Mouse (Mus musculus) heart, embryonic 14.5 days (tissue): ENCODE measurements at regions not wholly inside any gene's neighbourhood (a gene's known extent, or its start where the extent isn't known, plus 50 kb on each side); places are given as distances from the start of the nearest gene placed in this dataset.

Experiments used
- ATAC-seq: fragments of 200-750 bp; cut with Nextera tagmentation; 2 replicates; pipeline ENCODE4 v1.8.0; 2017; ENCODE audit warnings: low read depth, moderate TSS enrichment; ENCODE audit not compliant: insufficient number of reproducible peaks, insufficient read depth, low FRiP score
- H3K27ac ChIP-seq, 2 experiments: fragments of 200-500 bp in 1 of 2; fragments of 300-500 bp in 1 of 2; sonication (generic) in 1 of 2; replicated peaks in 1 of 2; 2 replicates each; pipeline ENCODE4 v1.5.1; 2012 to 2014; ENCODE audit warnings: low read depth in 2 of 2, low read length in 2 of 2, control low read depth in 1 of 2, mild to moderate bottlenecking in 1 of 2, mixed read lengths in 1 of 2; ENCODE audit not compliant: control insufficient read depth in 1 of 2, insufficient read depth in 1 of 2
- H3K27me3 ChIP-seq: fragments of 300-500 bp; sonication (generic); 2 replicates; pipeline ENCODE4 v1.6.1; 2014; ENCODE audit warnings: mild to moderate bottlenecking, low read length, control low read depth; ENCODE audit not compliant: control insufficient read depth, insufficient read depth
- H3K36me3 ChIP-seq: fragments of 300-500 bp; sonication (generic); 2 replicates; pipeline ENCODE4 v1.6.1; 2014; ENCODE audit warnings: mild to moderate bottlenecking, control low read depth, low read length, mixed read lengths; ENCODE audit not compliant: control insufficient read depth, insufficient read depth
- H3K4me1 ChIP-seq, 2 experiments: fragments of 200-500 bp in 1 of 2; fragments of 300-500 bp in 1 of 2; sonication (generic) in 1 of 2; 2 replicates each; pipeline ENCODE4 v1.6.1; 2012 to 2014; ENCODE audit warnings: low read length in 2 of 2, control low read depth in 1 of 2, mixed read lengths in 1 of 2; ENCODE audit not compliant: control insufficient read depth in 2 of 2, insufficient read depth in 2 of 2
- H3K4me2 ChIP-seq: fragments of 300-500 bp; sonication (generic); 2 replicates; pipeline ENCODE4 v1.6.1; 2014; ENCODE audit warnings: mild to moderate bottlenecking, low read length
- H3K4me3 ChIP-seq, 2 experiments: fragments of 200-500 bp in 1 of 2; fragments of 300-500 bp in 1 of 2; sonication (generic) in 1 of 2; 2 replicates each; pipeline ENCODE4 v1.5.1; 2012 to 2014; ENCODE audit warnings: low read length in 2 of 2, mild to moderate bottlenecking in 2 of 2, control low read depth in 1 of 2, low read depth in 1 of 2, moderate library complexity in 1 of 2; ENCODE audit not compliant: control insufficient read depth in 1 of 2, insufficient read depth in 1 of 2
- H3K9ac ChIP-seq: fragments of 300-500 bp; sonication (generic); 2 replicates; pipeline ENCODE4 v1.6.1; 2014; ENCODE audit warnings: mild to moderate bottlenecking, low read length
- H3K9me3 ChIP-seq: fragments of 300-500 bp; sonication (generic); 2 replicates; pipeline ENCODE4 v1.6.1; 2016; ENCODE audit warnings: low read length, control low read depth; ENCODE audit not compliant: control insufficient read depth
- WGBS: fragments of 180-500 bp; shearing (Covaris S2); extraction: QIAGEN DNeasy Blood & Tissue Kit; methylation state at CpG from one replicate; pipeline ENCODE4 v1.1.7; 2014; 5-methylcytosine and 5-hydroxymethylcytosine counted together

DNA sequence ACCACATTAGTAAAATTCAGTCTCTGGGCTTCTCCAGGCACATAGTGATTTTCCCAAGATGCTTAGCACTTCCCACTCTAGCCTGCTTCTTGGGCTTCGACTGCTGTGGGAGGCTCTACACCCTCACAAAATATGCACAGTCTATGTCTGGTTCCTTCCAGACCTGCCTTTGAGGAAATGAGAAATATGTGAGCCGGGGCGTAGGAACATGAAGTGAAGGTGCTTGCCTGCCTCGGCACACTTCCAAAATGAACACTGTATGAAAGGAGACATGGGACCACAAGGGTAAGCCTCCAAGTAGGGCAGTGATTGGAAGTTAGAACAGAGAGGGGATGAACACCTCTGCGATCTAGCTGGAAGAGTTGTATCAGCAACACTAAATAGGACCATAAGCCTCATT is 54.5 kb downstream of the Gm10260 start:
- no peak overlapping the region for H3K27ac ChIP-seq

DNA sequence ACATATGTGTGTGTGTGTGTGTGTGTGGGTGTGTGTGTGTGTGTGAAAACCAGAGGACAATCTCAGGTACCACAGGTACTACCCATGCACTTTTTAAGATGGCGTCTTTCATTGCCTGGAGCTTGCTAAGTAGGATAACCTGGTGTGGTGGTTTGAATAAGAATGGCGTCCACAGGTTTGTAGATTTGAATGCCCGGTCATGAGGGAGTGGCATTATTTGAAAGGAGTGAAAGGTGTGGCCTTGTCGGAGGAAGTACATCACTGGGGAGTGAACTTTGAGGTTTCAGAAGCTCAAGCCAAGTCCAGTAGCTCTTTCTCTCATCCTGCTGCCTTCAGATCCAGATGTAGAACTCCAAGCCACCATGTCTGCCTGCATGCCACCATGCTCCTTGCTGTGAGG is 55.9 kb downstream of the Gm10260 start:
- Histone ChIP-seq H3K9ac (no peak overlapping the region), H3K4me1 (peaks cover 5% of the 10 kb centered on the region in 2 experiments; a peak in 3 of 4 replicates), H3K27me3 (no peaks in the 10 kb centered on the region), H3K4me3 (no peak overlapping the region), H3K4me2 (no peak overlapping the region), H3K36me3 (no peaks in the 10 kb centered on the region), H3K27ac (no peak overlapping the region), H3K9me3 (no peaks in the 10 kb centered on the region)
- ATAC-seq, result no peak
- 85% methylated on average over 4 of the region's 4 CpGs for WGBS

More for the DNA sequence above, 54.5 kb downstream of the Gm10260 start:
- Histone ChIP-seq H3K9ac (no peak overlapping the region), H3K4me3 (no peak overlapping the region), H3K27me3 (no peaks in the 10 kb centered on the region), H3K36me3 (no peaks in the 10 kb centered on the region), H3K9me3 (no peaks in the 10 kb centered on the region), H3K4me2 (no peak overlapping the region), H3K4me1 (peaks cover 6 to 10% of the 10 kb centered on the region in 2 experiments)
- no peak for ATAC-seq
- 85% methylated on average over 5 of the region's 5 CpGs for WGBS

DNA sequence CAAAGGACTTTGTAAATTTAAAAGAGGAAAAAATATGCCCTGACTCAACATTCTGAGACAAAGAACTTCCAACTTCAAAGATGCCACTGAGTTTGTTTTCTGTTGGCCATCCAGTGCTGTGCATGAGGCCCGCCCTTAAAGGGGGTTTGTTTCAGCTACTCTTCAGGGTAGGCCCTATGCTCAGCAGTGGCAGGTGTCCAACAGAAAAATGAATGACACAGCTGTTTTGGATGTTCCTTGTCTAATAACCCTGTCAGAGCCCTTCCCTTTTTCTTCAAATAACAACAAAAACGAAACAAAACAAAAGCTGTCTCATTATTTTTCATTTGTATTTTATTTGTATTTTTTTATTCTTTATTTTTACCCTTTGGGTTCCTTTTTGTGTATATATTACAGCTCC is 61.5 kb downstream of the Gm10260 start:
- no peaks in the 10 kb centered on the region for H3K4me1 ChIP-seq
- H3K27me3 ChIP-seq, result no peaks in the 10 kb centered on the region
- no peaks in the 10 kb centered on the region for H3K9me3 ChIP-seq
- H3K4me3 ChIP-seq, result no peak overlapping the region
- H3K4me2 ChIP-seq, result no peak overlapping the region
- no peak overlapping the region for H3K27ac ChIP-seq
- no peak for ATAC-seq
- no peaks in the 10 kb centered on the region for H3K36me3 ChIP-seq
- 77% methylated on average over 2 of the region's 2 CpGs for WGBS
- no peak overlapping the region for H3K9ac ChIP-seq

DNA sequence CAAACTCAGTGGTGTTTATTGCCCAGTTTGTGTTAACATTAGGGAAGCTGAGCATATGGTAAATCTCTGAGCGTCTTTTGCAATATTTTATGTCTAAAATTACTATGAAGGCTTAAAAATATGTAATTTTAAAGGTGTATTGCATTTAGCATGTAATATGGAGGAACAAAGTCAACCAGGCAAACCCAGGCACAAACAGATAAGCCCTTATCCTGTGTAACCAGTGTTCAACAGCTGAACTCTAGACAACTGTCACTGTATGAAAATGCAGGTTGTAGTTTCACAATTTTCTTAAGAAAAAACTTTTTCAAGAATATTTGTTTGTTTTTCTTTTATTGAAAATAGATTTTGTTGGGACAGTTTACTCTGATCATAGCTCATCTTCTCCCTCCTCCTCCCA is 62.1 kb downstream of the Gm10260 start:
- ATAC-seq, result no peak
- Histone ChIP-seq H3K27ac (no peak overlapping the region), H3K27me3 (no peaks in the 10 kb centered on the region), H3K4me1 (no peaks in the 10 kb centered on the region), H3K9ac (no peak overlapping the region), H3K36me3 (no peaks in the 10 kb centered on the region), H3K4me2 (no peak overlapping the region), H3K4me3 (no peak overlapping the region), H3K9me3 (no peaks in the 10 kb centered on the region)
- 88% methylated on average over 1 of the region's 1 CpGs for WGBS

DNA sequence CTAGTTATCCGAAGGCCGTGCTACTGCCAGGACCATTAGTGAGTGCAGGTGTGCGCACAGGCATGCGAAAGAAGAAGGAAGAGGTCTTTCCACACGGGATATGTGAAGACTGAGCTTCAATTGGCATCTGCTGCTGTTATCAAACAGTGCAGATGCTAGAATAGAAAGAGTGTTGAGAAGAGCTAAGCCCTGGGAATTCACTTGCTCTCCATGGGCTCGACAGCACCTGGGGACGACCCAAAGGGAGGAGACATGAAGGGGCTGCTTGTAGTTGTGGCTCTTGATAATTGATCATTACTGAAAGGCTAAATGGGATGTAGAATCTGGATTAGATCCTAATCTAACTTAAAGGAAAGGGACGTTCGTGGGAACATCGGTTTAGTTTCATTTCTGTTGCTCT is 63.2 kb downstream of the Gm10260 start:
- WGBS, result 74% methylated on average over 10 of the region's 10 CpGs
- no peak overlapping the region for H3K9ac ChIP-seq
- no peaks in the 10 kb centered on the region for H3K9me3 ChIP-seq
- H3K4me2 ChIP-seq, result no peak overlapping the region
- no peak overlapping the region for H3K4me3 ChIP-seq
- H3K27ac ChIP-seq, result no peak overlapping the region
- no peaks in the 10 kb centered on the region for H3K27me3 ChIP-seq
- H3K4me1 ChIP-seq, result no peaks in the 10 kb centered on the region
- no peaks in the 10 kb centered on the region for H3K36me3 ChIP-seq
- no peak for ATAC-seq

DNA sequence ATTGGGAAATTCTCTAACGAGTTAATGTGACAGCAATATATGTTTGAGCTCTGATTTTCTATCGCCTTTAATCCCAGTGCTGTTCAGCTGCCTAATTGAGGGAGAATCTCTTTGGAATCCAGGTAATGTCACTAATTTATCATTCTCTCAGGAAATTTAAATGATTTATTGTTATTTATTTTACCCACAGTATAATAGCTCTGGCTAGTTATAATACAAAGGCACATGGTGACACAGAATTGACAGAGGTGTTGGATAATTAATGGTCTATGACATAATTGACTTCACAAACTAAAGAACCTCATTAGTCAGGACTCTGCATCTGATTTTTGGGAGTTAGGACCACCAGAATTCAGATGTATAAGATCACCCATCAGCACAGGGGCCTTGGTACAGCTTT is 65.4 kb downstream of the Gm10260 start:
- no peak overlapping the region for H3K9ac ChIP-seq
- H3K27me3 ChIP-seq, result no peaks in the 10 kb centered on the region
- ATAC-seq, result no peak
- no peak overlapping the region for H3K4me2 ChIP-seq
- no peak overlapping the region for H3K27ac ChIP-seq
- H3K4me3 ChIP-seq, result no peak overlapping the region
- H3K9me3 ChIP-seq, result no peaks in the 10 kb centered on the region
- H3K4me1 ChIP-seq, result no peaks in the 10 kb centered on the region
- WGBS, result 81% methylated on average over 2 of the region's 2 CpGs
- H3K36me3 ChIP-seq, result no peaks in the 10 kb centered on the region

DNA sequence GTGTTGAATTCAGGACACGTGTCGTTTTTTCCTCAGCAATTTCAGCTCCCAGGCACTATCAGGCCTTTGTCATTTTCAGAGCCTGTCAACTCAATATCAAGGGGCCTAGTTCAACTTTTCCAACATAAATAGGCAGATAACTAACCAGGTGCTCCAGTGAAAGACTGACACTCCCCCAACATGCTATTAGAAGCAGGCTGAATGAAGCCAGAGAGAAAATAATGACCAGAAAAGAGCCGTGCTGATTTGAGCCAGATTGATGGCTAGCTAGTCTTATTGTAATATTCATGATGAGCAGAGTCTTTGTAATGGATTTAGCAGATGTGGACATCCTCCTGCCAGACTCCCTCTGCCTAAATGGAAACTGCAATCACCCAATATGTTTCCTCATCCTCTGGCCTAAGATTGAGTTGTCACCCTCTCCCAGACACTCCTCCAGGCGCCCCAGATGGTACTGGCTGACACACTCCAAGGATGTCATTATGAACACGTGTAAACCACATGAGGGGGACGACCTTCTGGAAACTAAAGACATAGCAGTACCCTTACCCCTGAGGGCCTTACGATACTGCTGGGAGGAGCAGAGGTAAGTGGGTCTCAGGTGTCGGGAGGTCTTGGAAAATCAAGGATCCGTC is 66.0 kb downstream of the Gm10260 start:
- no peaks in the 10 kb centered on the region for H3K27me3 ChIP-seq
- no peak overlapping the region for H3K4me3 ChIP-seq
- WGBS, result 75% methylated on average over 9 of the region's 9 CpGs
- no peak overlapping the region for H3K4me2 ChIP-seq
- H3K36me3 ChIP-seq, result no peaks in the 10 kb centered on the region
- H3K9ac ChIP-seq, result no peak overlapping the region
- no peak for ATAC-seq
- H3K27ac ChIP-seq, result no peak overlapping the region
- H3K4me1 ChIP-seq, result no peaks in the 10 kb centered on the region
- no peaks in the 10 kb centered on the region for H3K9me3 ChIP-seq

DNA sequence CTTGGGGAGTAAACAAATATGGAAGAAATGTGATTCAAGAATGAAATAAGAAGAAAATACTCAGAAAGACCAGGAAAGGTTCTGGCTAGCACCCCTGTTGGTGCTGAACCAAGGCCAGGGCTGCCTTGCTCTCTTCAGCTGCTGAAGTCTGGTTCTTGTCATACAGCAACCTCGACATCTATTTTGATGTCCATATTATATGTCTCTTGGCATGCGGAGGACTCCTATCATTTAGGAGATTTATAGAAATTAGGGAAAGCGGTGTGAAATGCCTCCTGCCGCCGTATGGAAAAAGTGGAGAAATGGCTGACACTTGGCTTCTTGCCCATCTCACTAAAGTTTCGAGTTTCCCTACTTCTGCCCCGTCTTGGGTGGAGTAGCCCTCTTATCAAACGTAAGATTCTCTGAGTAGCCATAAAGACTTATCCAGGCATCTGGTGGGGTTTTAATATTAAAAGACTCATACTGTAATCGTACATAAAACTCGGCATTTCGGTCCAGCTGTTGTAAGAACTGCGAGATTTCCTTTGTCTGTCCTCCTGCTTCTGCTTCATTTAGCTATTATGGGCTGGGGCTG is 72.0 kb downstream of the Gm10260 start:
- no peaks in the 10 kb centered on the region for H3K9me3 ChIP-seq
- ATAC-seq, result no peak
- no peaks in the 10 kb centered on the region for H3K27me3 ChIP-seq
- no peaks in the 10 kb centered on the region for H3K36me3 ChIP-seq
- no peak overlapping the region for H3K4me2 ChIP-seq
- H3K9ac ChIP-seq, result no peak overlapping the region
- no peak overlapping the region for H3K27ac ChIP-seq
- WGBS, result 76% methylated on average over 12 of the region's 12 CpGs
- H3K4me1 ChIP-seq, result no peaks in the 10 kb centered on the region
- no peak overlapping the region for H3K4me3 ChIP-seq
